Mouse (Mus musculus) embryonic facial prominence, embryonic 11.5 days (tissue): ENCODE data around the gene BC049715. TPM values are rescaled to one million over a fixed set of nuclear protein-coding genes. Genes with fewer than 3 reads are reported as not detected.

ENCODE experiments used
- ATAC-seq: fragments of 200-750 bp; cut with Nextera tagmentation; replicated peaks from 2 replicates; pipeline ENCODE4 v1.8.0; 2017; ENCODE audit warnings: low read depth; ENCODE audit not compliant: insufficient number of reproducible peaks, low FRiP score, low TSS enrichment
- DNase-seq: peaks from one replicate; pipeline ENCODE4 v3.0.0-alpha.2; 2015; ENCODE audit warnings: low spot score
- H3K27ac ChIP-seq: fragments of 300-500 bp; sonication (generic); replicated peaks from 2 replicates; pipeline ENCODE4 v1.5.1; 2014; ENCODE audit warnings: mild to moderate bottlenecking, low read depth, low read length, control low read depth
- H3K27me3 ChIP-seq: fragments of 300-500 bp; sonication (generic); 2 replicates; pipeline ENCODE4 v1.6.1; 2014; ENCODE audit warnings: mild to moderate bottlenecking, low read length, moderate library complexity, mixed read lengths; ENCODE audit not compliant: control insufficient read depth, insufficient read depth
- H3K36me3 ChIP-seq: fragments of 300-500 bp; sonication (generic); replicated peaks from 2 replicates; pipeline ENCODE4 v1.6.1; 2014; ENCODE audit warnings: low read depth, mild to moderate bottlenecking, low read length, moderate library complexity, mixed read lengths; ENCODE audit not compliant: control insufficient read depth, insufficient read depth
- H3K4me1 ChIP-seq: fragments of 300-500 bp; sonication (generic); 2 replicates; pipeline ENCODE4 v1.6.1; 2014; ENCODE audit warnings: low read length, mixed read lengths; ENCODE audit not compliant: control insufficient read depth, insufficient read depth
- H3K4me2 ChIP-seq: fragments of 300-500 bp; sonication (generic); 2 replicates; pipeline ENCODE4 v1.6.1; 2014; ENCODE audit warnings: low read depth, mild to moderate bottlenecking, control low read depth, low read length, moderate library complexity
- H3K4me3 ChIP-seq: fragments of 300-500 bp; sonication (generic); 2 replicates; pipeline ENCODE4 v1.5.1; 2014; ENCODE audit warnings: low read depth, low read length, control low read depth
- H3K9ac ChIP-seq: fragments of 300-500 bp; sonication (generic); replicated peaks from 2 replicates; pipeline ENCODE4 v1.6.1; 2014; ENCODE audit warnings: mild to moderate bottlenecking, control low read depth, low read length
- H3K9me3 ChIP-seq: fragments of 300-500 bp; sonication (generic); replicated peaks from 2 replicates; pipeline ENCODE4 v1.6.1; 2016; ENCODE audit warnings: mild to moderate bottlenecking, low read length, inconsistent platforms, mixed read lengths; ENCODE audit not compliant: control insufficient read depth
- WGBS: fragments of 180-500 bp; shearing (Covaris S2); extraction: QIAGEN DNeasy Blood & Tissue Kit; methylation state at CpG from one replicate; pipeline ENCODE4 v1.1.7; 2014; 5-methylcytosine and 5-hydroxymethylcytosine counted together
- polyA plus RNA-seq: library from polyadenylated mRNA; unstranded; fragments of >200 nt; fragmentation: Nextera tagmentation; extraction: Ambion mirVana; gene quantifications from 2 replicates; pipeline ENCODE4 v1.2.1, GENCODE M21; 2014

Gene BC049715
- polyA plus RNA-seq, 1 experiment from 2014 or later: 1.1 TPM

GRCm38 (mm10) chr6:136855183-136855582 is 27.8 kb downstream of the BC049715 start:
- 84% methylated on average over 2 of the region's 2 CpGs for WGBS
- ATAC-seq (no peak), DNase-seq (no peak)
- H3K4me3 ChIP-seq: no peak overlapping the region
- no peaks in the 10 kb centered on the region for H3K9me3 ChIP-seq
- no peaks in the 10 kb centered on the region for H3K27me3 ChIP-seq
- H3K9ac ChIP-seq: no peak overlapping the region
- peaks cover 2% of the 10 kb centered on the region; the same call in 1 of the 2 replicates for H3K4me1 ChIP-seq
- no peak overlapping the region for H3K4me2 ChIP-seq
- H3K27ac ChIP-seq: no peak overlapping the region
- no peaks in the 10 kb centered on the region for H3K36me3 ChIP-seq

DNA sequence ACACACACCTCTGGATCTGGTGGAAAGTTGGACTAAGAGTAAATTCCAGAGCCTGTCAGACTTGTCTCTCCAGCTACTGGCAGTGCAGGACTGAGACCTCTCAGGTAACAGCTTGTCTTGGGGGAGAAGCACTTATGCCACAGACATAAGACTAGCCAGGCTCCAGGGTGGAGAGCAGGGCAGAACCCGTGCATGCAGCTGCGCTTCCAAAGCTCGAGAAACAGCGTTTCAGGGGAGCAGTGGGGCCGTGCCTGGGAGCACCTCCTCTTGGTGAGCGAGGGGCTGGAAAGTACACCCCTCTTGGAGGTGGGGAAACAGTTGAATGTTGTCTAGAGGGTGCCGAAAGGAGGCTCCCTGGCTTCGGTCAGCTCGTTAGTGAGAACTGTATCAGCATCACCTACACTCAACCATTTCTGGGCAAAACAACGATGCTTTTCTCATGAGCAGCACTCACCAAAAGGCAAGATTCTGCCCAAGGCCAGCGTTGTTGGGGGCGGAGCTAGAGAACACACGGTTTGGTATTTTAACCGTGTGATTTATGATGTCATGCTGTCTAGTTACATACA is 28.7 kb downstream of the BC049715 start:
- H3K4me2 ChIP-seq: no peak overlapping the region; the same call in 1 of the 2 replicates
- H3K4me3 ChIP-seq: 0 out of 2 replicates have a peak overlapping the region, but pooled peaks have one; percentile 3
- WGBS: 62% methylated on average over 14 of the region's 14 CpGs
- peaks cover 2% of the 10 kb centered on the region; the same call in 1 of the 2 replicates for H3K4me1 ChIP-seq
- H3K36me3 ChIP-seq: no peaks in the 10 kb centered on the region
- H3K27me3 ChIP-seq: no peaks in the 10 kb centered on the region
- H3K9me3 ChIP-seq: no peaks in the 10 kb centered on the region
- ATAC-seq: no peak
- peak; percentile 53 for DNase-seq
- H3K27ac ChIP-seq: no peak overlapping the region
- H3K9ac ChIP-seq: no peak overlapping the region

- H3K27ac ChIP-seq: peak within 1 kb of the TSS; percentile 44; the same call in 1 of the 2 replicates
- no peak within 1 kb of the TSS for H3K4me2 ChIP-seq
- H3K9me3 ChIP-seq: no peaks in the 10 kb centered on the region
- no peaks in the 10 kb centered on the region for H3K36me3 ChIP-seq
- 61% methylated on average over 18 of the region's 18 CpGs for WGBS
- H3K4me3 ChIP-seq: no peak within 1 kb of the TSS
- no peak within 1 kb of the TSS for H3K9ac ChIP-seq
- peaks cover 2% of the 10 kb centered on the region; the same call in 1 of the 2 replicates for H3K4me1 ChIP-seq
- ATAC-seq: 0 out of 2 replicates have a peak, but pooled peaks have one; percentile 46
- peak; percentile 37 for DNase-seq
- no peaks in the 10 kb centered on the region for H3K27me3 ChIP-seq
Observed at GRCm38 (mm10) chr6:136857186-136857872, 29.9 kb downstream of the BC049715 start, which contains the start of gene Art4. TSS of gene Art4 (minus strand) at chr6:136857733.

GRCm38 (mm10) chr6:136857873-136858260 is 30.4 kb downstream of the BC049715 start:
- WGBS: 35% methylated on average over 11 of the region's 11 CpGs
- no peak for ATAC-seq
- no peak overlapping the region for H3K9ac ChIP-seq
- no peak overlapping the region for H3K4me3 ChIP-seq
- no peaks in the 10 kb centered on the region for H3K36me3 ChIP-seq
- DNase-seq: no peak
- H3K4me1 ChIP-seq: peaks cover 2% of the 10 kb centered on the region; the same call in 1 of the 2 replicates
- H3K27me3 ChIP-seq: no peaks in the 10 kb centered on the region
- no peak overlapping the region for H3K27ac ChIP-seq
- H3K4me2 ChIP-seq: no peak overlapping the region
- H3K9me3 ChIP-seq: no peaks in the 10 kb centered on the region

DNA sequence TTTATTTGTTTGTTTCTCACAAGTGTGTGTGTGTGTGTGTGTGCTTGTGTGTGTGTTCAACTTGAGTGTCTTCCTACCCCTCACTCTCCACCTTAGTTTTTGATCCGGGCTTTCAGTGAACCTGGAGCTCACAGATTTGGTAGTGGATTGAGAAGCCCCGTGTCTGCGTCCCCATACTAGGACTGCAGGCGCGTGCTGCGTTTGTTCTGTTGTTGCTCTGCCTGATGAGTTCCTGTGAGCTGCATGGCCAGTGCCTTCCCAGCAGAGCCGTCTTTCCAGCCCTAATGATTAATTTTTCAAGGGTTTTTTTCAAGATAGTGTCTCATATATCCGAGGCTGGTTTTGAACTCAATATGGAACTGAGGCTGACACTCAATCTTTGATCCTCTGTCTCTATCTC is 31.0 kb downstream of the BC049715 start:
- Histone ChIP-seq H3K27me3 (no peaks in the 10 kb centered on the region), H3K4me2 (no peak overlapping the region), H3K4me3 (no peak overlapping the region), H3K4me1 (peaks cover 2% of the 10 kb centered on the region; the same call in 1 of the 2 replicates), H3K36me3 (no peaks in the 10 kb centered on the region), H3K9ac (no peak overlapping the region), H3K27ac (no peak overlapping the region), H3K9me3 (no peaks in the 10 kb centered on the region)
- no peak for DNase-seq
- no peak for ATAC-seq
- WGBS: 74% methylated on average over 8 of the region's 8 CpGs

GRCm38 (mm10) chr6:136861020-136861419 is 33.6 kb downstream of the BC049715 start:
- 51% methylated on average over 9 of the region's 9 CpGs for WGBS
- no peak; the same call in 1 of the 2 replicates for ATAC-seq

DNA sequence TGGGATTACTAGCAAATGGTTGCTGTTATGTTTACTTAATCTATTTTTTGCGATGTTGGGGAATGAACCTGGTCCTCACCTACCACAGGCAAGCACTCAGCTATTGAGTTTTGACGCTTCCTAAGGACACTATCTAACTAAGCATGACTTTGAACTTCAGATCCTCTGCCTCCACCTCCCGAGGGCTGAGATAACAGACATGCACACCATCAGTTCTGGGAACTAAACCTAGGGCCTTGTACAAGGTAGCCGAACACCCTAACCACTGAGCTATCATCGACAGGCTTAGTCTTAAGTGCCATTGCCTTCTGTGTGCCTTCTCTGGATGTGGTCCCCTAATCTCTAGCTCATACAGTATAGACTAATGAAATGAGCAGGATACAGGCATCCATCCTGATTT is 37.9 kb downstream of the BC049715 start:
- no peak overlapping the region for H3K27ac ChIP-seq
- no peak for DNase-seq
- no peaks in the 10 kb centered on the region for H3K27me3 ChIP-seq
- H3K9ac ChIP-seq: no peak overlapping the region
- H3K4me1 ChIP-seq: no peaks in the 10 kb centered on the region
- H3K4me3 ChIP-seq: no peak overlapping the region
- no peaks in the 10 kb centered on the region for H3K36me3 ChIP-seq
- no peak overlapping the region for H3K4me2 ChIP-seq
- no peak for ATAC-seq
- WGBS: 92% methylated on average over 5 of the region's 5 CpGs
- no peaks in the 10 kb centered on the region for H3K9me3 ChIP-seq

More at GRCm38 (mm10) chr6:136861020-136861419, 33.6 kb downstream of the BC049715 start:
- Histone ChIP-seq H3K27ac (no peak overlapping the region), H3K9ac (no peak overlapping the region), H3K4me1 (peaks cover 2% of the 10 kb centered on the region; the same call in 1 of the 2 replicates), H3K36me3 (no peaks in the 10 kb centered on the region), H3K9me3 (no peaks in the 10 kb centered on the region), H3K27me3 (no peaks in the 10 kb centered on the region), H3K4me2 (no peak overlapping the region), H3K4me3 (no peak overlapping the region)
- DNase-seq: peak; percentile 86

- Histone ChIP-seq H3K27ac (no peak overlapping the region), H3K4me1 (no peaks in the 10 kb centered on the region), H3K4me2 (no peak overlapping the region), H3K27me3 (no peaks in the 10 kb centered on the region), H3K4me3 (no peak overlapping the region), H3K9me3 (no peaks in the 10 kb centered on the region), H3K9ac (no peak overlapping the region), H3K36me3 (no peaks in the 10 kb centered on the region)
- 83% methylated on average over 4 of the region's 4 CpGs for WGBS
- no peak for DNase-seq
- no peak for ATAC-seq
Observed at GRCm38 (mm10) chr6:136866150-136866549, 38.7 kb downstream of the BC049715 start.
